Mouse (Mus musculus): ENCODE measurements around the gene Pcnp.
A peak's percentile ranks its signal among the peaks of the same experiment; 100 is the strongest.
"Not testable (repeated sequence)": the region's sequence is repeated elsewhere in the genome, so short reads cannot be mapped to it uniquely, and the experiment has no call there.

The Pcnp gene

GRCm38 (mm10) chr16:56029661-56030082, at the start of gene Pcnp:
TSS of gene Pcnp (minus strand) at chr16:56029739.
- peak; percentile 99 for DNase-seq (ENCODE audit: low read depth, low spot score)

- DNase-seq (ENCODE audit: low read depth, low spot score) = peak; percentile 29
Observed at GRCm38 (mm10) chr16:56076121-56076869, 46.8 kb upstream of the Pcnp start.

GRCm38 (mm10) chr16:56075222-56076111, 45.9 kb upstream of the Pcnp start:
- peak; percentile 92 for DNase-seq (ENCODE audit: low read depth, low spot score)

GRCm38 (mm10) chr16:56074565-56074964, 45.0 kb upstream of the Pcnp start:
- DNase-seq (ENCODE audit: low read depth, low spot score) = no peak

- DNase-seq (ENCODE audit: low read depth, low spot score) = no peak
Observed at GRCm38 (mm10) chr16:56074122-56074521, 44.6 kb upstream of the Pcnp start.

- DNase-seq (ENCODE audit: low read depth, low spot score) = not testable (repeated sequence)
Observed at GRCm38 (mm10) chr16:56073150-56073549, 43.6 kb upstream of the Pcnp start.

GRCm38 (mm10) chr16:56072533-56072932, 43.0 kb upstream of the Pcnp start:
- no peak for DNase-seq (ENCODE audit: low read depth, low spot score)

GRCm38 (mm10) chr16:56071317-56072232, 42.0 kb upstream of the Pcnp start:
- DNase-seq (ENCODE audit: low read depth, low spot score) = no peak

- DNase-seq (ENCODE audit: low read depth, low spot score) = no peak
Observed at GRCm38 (mm10) chr16:56068523-56069070, 39.1 kb upstream of the Pcnp start.

- DNase-seq (ENCODE audit: low read depth, low spot score) = no peak
Observed at GRCm38 (mm10) chr16:56066113-56066512, 36.6 kb upstream of the Pcnp start.

- DNase-seq (ENCODE audit: low read depth, low spot score) = peak; percentile 76
Observed at GRCm38 (mm10) chr16:56064334-56064990, 34.9 kb upstream of the Pcnp start.

GRCm38 (mm10) chr16:56062981-56063380, 33.4 kb upstream of the Pcnp start:
- no peak for DNase-seq (ENCODE audit: low read depth, low spot score)

- no peak for DNase-seq (ENCODE audit: low read depth, low spot score)
Observed at GRCm38 (mm10) chr16:56061995-56062594, 32.6 kb upstream of the Pcnp start.

GRCm38 (mm10) chr16:56058151-56058550, 28.6 kb upstream of the Pcnp start:
- DNase-seq (ENCODE audit: low read depth, low spot score) = no peak

- DNase-seq (ENCODE audit: low read depth, low spot score) = no peak
Observed at GRCm38 (mm10) chr16:56056944-56057590, 27.5 kb upstream of the Pcnp start.

- no peak for DNase-seq (ENCODE audit: low read depth, low spot score)
Observed at GRCm38 (mm10) chr16:56055911-56056310, 26.4 kb upstream of the Pcnp start.

- DNase-seq (ENCODE audit: low read depth, low spot score) = not testable (repeated sequence)
Observed at GRCm38 (mm10) chr16:56048038-56048437, 18.5 kb upstream of the Pcnp start, which contains the start of gene Senp7. TSS of gene Senp7 (plus strand) at chr16:56048338.

GRCm38 (mm10) chr16:56038090-56038489, 8.6 kb upstream of the Pcnp start:
- no peak for DNase-seq (ENCODE audit: low read depth, low spot score)

- DNase-seq (ENCODE audit: low read depth, low spot score) = peak; percentile 90
Observed at GRCm38 (mm10) chr16:56037138-56038010, 7.8 kb upstream of the Pcnp start, which contains the start of gene Trmt10c. TSS of gene Trmt10c (minus strand) at chr16:56037819.

Measured in 3T3-L1 (cell line).